Mouse (Mus musculus) adrenal gland, adult 2 months (tissue): ENCODE measurements at regions not wholly inside any gene's neighbourhood (a gene's known extent, or its start where the extent isn't known, plus 50 kb on each side); places are given as distances from the start of the nearest gene placed in this dataset.

Experiments used
- DNase-seq: peaks from one replicate; pipeline ENCODE4 v3.0.0; 2021

DNA sequence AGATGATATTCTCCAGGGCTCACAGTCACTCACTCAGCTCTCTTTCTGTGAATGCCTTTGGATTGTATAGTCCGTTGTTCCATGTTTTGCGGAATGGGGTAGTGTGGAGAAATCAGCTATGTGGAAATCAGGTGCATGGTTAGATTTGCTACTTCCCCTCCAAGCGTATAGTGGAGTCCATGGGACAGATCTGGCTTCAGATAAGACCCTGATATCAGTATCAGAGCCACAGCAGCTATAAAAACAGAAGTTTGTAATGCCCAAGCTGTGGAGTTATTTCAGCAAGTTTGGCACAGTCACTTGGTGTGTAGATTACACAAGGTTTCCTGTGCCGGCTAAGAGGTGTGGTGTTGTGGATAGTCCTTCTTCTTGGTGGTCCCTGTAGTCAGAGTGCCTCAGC, 359.6 kb upstream of the Nr3c2 start:
- no peak for DNase-seq

DNA sequence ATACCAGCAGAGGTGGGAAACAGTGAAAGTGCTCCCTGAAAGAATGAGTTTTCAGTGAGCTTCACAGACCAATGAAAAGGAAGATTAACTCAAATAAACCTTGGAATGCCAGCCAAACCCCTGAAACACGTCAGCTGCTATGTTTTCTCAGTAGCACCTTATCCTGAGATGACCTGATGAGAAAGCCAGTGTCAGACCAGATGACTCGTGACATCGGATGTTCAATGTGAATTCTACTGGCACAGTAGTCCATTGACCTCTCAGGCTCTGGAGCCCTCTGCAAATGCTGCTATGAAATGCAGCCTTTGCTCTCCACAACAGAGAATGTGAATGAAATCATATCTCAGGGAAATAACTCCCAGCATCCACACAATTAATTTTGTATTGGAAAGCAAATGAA, 358.6 kb upstream of the Nr3c2 start:
- DNase-seq, result peak; percentile 64

DNA sequence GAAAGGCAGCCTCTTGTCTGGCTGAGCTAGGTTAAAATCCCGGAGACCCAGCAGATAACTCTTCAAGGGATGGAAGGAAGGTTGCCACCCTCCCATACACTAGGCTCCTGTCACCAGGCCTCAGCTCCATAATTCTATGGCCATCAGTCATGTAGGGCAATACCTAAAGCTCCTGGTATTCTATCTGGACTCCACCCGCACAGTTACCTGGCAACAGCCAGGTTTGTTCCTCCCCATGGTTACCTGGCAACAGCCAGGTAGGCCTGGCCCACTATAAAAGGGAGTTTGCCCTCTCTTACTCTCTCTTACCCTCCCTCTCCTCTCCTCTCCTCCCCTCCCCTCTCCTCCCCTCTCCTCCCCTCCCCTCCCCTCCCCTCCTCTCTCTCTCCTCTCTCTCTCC, 347.6 kb upstream of the Nr3c2 start:
- DNase-seq, result no peak

DNA sequence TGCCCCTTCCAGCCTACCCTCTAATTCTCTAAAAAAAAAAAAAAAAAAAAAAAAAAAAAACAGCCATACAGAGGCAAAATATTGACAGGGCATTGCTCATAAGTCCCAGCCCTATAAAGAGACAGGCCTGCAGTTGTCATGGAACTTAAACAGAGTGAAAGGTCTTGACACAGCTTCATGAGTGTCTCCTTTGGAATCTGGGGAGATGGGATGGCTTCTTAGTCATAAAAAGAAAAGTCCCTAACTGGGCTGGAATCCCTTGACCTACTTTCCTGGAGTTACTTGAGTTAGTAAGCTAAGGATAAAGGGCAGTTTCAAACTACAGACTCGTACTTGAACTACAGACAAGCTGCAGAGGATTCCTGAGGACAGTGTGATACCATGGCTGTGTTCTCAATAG, 297.7 kb upstream of the Nr3c2 start:
- DNase-seq, result peak; percentile 15

DNA sequence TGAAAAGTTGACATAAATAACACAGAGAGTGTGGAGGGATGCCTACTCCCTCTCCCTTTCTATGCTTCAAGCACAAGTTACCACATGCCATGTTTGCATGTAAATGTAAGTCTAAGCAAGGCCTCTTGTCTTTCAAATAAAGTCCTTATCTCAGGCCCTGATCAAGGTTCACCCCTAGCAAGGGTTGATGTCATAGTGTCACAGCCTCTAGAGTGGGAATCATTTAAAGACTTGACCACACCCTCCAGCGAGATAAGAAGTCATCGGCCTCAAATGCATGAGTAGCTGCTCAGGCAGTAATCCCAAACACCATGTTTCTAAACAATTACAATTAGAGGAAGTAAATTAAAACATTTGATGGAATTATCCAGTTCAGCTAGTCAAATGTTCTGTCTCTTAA, 280.5 kb upstream of the Nr3c2 start:
- no peak for DNase-seq

DNA sequence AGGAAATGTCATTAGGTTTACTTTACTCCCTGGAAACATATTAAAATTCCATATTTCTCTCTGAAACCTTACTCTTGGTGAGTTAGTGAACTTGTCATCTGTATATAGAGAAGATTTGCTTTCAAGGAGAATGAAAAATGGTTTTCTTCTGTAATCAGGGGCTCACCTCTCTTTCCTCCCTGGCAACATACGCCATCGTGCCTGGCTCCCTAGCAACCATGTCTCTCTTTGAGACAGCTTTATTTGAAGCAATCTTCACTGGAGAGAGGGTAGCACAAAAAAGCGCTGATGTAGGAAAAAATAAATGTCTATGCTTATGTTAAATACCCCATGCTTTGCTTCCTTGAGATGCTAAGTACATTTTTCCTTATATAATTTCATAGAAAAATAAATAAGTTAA, 278.4 kb upstream of the Nr3c2 start:
- no peak for DNase-seq

DNA sequence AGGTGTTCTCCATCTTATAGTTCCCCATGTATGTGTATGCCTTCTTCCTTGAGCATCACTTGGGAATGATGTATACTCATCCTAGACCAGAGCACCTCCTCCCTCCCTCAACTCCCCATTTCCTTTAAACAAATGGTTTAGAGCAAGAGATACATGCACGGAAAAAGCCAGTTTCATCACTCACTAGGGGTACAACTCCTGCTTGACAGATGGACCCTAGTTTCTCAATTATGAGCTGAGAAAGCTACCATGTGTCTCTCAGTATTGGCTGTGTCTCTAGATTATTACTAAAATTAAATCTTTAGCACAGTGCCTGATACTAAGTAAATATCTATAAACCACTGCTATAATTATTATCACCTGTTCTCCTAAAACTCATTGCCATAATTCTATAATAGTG, 266.2 kb upstream of the Nr3c2 start:
- DNase-seq, result no peak
